Mouse (Mus musculus): Measurements from ENCODE around the gene Brms1. TPM values are rescaled to one million over a fixed set of nuclear protein-coding genes. Genes with fewer than 3 reads are reported as not detected.

Brms1 gene
- polyA plus RNA-seq, 1 experiment from 2014 or later = 23.0 TPM

- H3K9me3 ChIP-seq (replicated peaks) = no peaks in the 10 kb centered on the region
- H3K27me3 ChIP-seq = peaks cover 15% of the 10 kb centered on the region; the same call in 1 of the 2 replicates
- peak; percentile 63 for ATAC-seq (replicated peaks; ENCODE audit: insufficient number of reproducible peaks, insufficient read depth, low FRiP score, low read depth)
- H3K27ac ChIP-seq = no peak overlapping the region
- H3K4me1 ChIP-seq (replicated peaks) = peaks cover 51% of the 10 kb centered on the region
- no peak overlapping the region for H3K9ac ChIP-seq
- 0 out of 2 replicates have a peak overlapping the region, but pooled peaks have one; percentile 1 for H3K4me3 ChIP-seq
- H3K36me3 ChIP-seq = peaks cover 28% of the 10 kb centered on the region
- 0 out of 2 replicates have a peak overlapping the region, but pooled peaks have one; percentile 10 for H3K4me2 ChIP-seq
- WGBS = under 1% methylated on average over 21 of the region's 21 CpGs
Observed at GRCm38 (mm10) chr19:5094243-5094632, 53.1 kb downstream of the Brms1 start.

GRCm38 (mm10) chr19:5094746-5095417 is 53.7 kb downstream of the Brms1 start:
- no peak overlapping the region for H3K9ac ChIP-seq
- no peak overlapping the region for H3K27ac ChIP-seq
- peaks cover 47% of the 10 kb centered on the region for H3K4me1 ChIP-seq (replicated peaks)
- ATAC-seq (replicated peaks; ENCODE audit: insufficient number of reproducible peaks, insufficient read depth, low FRiP score, low read depth) = no peak
- peaks cover 15% of the 10 kb centered on the region; the same call in 1 of the 2 replicates for H3K27me3 ChIP-seq
- H3K4me3 ChIP-seq = 0 out of 2 replicates have a peak overlapping the region, but pooled peaks have one; percentile 1
- WGBS = 40% methylated on average over 11 of the region's 11 CpGs
- H3K36me3 ChIP-seq = peaks cover 35% of the 10 kb centered on the region
- H3K4me2 ChIP-seq = no peak overlapping the region
- H3K9me3 ChIP-seq (replicated peaks) = no peaks in the 10 kb centered on the region

GRCm38 (mm10) chr19:5095887-5096474 is 54.8 kb downstream of the Brms1 start:
- H3K27ac ChIP-seq = no peak overlapping the region
- H3K9ac ChIP-seq = no peak overlapping the region
- H3K4me3 ChIP-seq = no peak overlapping the region
- WGBS = 6% methylated on average over 9 of the region's 9 CpGs
- 0 out of 2 replicates have a peak overlapping the region, but pooled peaks have one; percentile 3 for H3K4me2 ChIP-seq
- H3K9me3 ChIP-seq (replicated peaks) = no peaks in the 10 kb centered on the region
- peaks cover 55% of the 10 kb centered on the region for H3K4me1 ChIP-seq (replicated peaks)
- no peak for ATAC-seq (replicated peaks; ENCODE audit: insufficient number of reproducible peaks, insufficient read depth, low FRiP score, low read depth)
- H3K27me3 ChIP-seq = peaks cover 15% of the 10 kb centered on the region; the same call in 1 of the 2 replicates
- peaks cover 35% of the 10 kb centered on the region for H3K36me3 ChIP-seq

DNA sequence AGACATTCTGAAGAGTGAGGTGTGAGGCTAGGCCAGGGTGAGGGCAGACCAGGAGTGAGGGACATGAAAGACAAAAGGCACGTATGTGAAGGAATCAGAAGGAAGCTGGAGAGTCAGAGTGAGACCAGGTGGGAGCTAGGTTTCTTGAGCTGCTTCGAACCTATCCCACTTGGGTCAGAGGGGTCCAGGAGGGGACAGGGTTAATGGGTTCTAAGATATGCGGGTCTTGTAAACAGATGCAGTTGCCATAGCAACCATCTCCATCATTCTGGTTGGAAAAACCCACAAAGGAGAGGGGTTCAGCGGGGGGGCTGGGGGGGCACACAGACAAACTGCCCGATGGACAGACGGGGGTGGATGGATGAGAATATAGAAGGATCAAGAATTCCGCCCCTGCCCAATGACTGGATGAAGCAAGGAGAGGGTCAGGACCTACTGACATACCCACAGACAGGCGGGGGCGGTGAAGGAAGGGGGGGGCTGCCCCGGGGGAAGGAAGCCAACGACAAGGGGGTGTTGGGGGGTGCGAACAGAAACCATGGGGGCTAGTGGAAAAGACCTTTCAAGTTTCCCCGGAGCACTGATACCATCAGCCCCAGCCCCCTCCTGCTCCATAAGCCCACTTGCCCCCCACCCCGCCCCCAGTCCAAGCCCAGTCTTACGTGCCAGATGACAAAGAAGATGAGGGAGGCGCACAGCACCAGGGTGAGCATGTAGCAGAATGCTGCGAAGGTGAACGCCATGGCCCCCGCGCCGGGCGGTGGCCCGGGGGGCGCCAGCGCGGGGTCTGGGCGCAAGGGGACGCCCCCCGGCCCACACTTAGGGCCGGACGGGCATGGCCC is 56.6 kb downstream of the Brms1 start:
- Histone ChIP-seq H3K36me3 (peaks cover 34% of the 10 kb centered on the region), H3K4me2 (peak overlapping the region; percentile 96), H3K27ac (no peak overlapping the region), H3K27me3 (peaks cover 15% of the 10 kb centered on the region; the same call in 1 of the 2 replicates), H3K4me1 (replicated peaks) (peaks cover 55% of the 10 kb centered on the region), H3K9me3 (replicated peaks) (no peaks in the 10 kb centered on the region), H3K9ac (peak overlapping the region; percentile 69), H3K4me3 (peak overlapping the region; percentile 55)
- 6% methylated on average over 31 of the region's 31 CpGs for WGBS
- ATAC-seq (replicated peaks; ENCODE audit: insufficient number of reproducible peaks, insufficient read depth, low FRiP score, low read depth) = no peak

- Histone ChIP-seq H3K4me3 (peak within 1 kb of the TSS; percentile 55), H3K36me3 (peaks cover 38% of the 10 kb centered on the region), H3K9me3 (replicated peaks) (no peaks in the 10 kb centered on the region), H3K9ac (peak within 1 kb of the TSS; percentile 69), H3K4me1 (replicated peaks) (peaks cover 55% of the 10 kb centered on the region), H3K27me3 (peaks cover 15% of the 10 kb centered on the region; the same call in 1 of the 2 replicates), H3K27ac (no peak within 1 kb of the TSS), H3K4me2 (peak within 1 kb of the TSS; percentile 96)
- peak; percentile 47; the same call in 1 of the 2 replicates for ATAC-seq (replicated peaks; ENCODE audit: insufficient number of reproducible peaks, insufficient read depth, low FRiP score, low read depth)
- 3% methylated on average over 45 of the region's 48 CpGs for WGBS
Observed at GRCm38 (mm10) chr19:5098363-5099143, 57.4 kb downstream of the Brms1 start, which contains the start of gene Cnih2. Gene Cnih2, minus strand, starts transcription at chr19:5098521.

Other genes with a start within 250 kb of the Brms1 start
- gene Rbm4, start 247.5 kb upstream of the Brms1 start, polyA plus RNA-seq (2015; fragmentation: Nextera tagmentation; extraction: Ambion mirVana) = 42.2 and 54.1 TPM in 2 replicates
- gene Gm21992, start 229.7 kb upstream of the Brms1 start, polyA plus RNA-seq (2015; fragmentation: Nextera tagmentation; extraction: Ambion mirVana) = 22.6 and 30.5 TPM in 2 replicates
- 40.2 and 51.1 TPM in 2 replicates for gene Rbm14, start 229.7 kb upstream of the Brms1 start, polyA plus RNA-seq (2015; fragmentation: Nextera tagmentation; extraction: Ambion mirVana)
- 33.4 and 41.7 TPM in 2 replicates for gene Ccs, start 202.0 kb upstream of the Brms1 start, polyA plus RNA-seq (2015; fragmentation: Nextera tagmentation; extraction: Ambion mirVana)
- gene Ccdc87, start 202.0 kb upstream of the Brms1 start, polyA plus RNA-seq (2015; fragmentation: Nextera tagmentation; extraction: Ambion mirVana) = 0.04 and 0.05 TPM in 2 replicates
- 37.4 and 42.6 TPM in 2 replicates for gene Ctsf, start 186.2 kb upstream of the Brms1 start, polyA plus RNA-seq (2015; fragmentation: Nextera tagmentation; extraction: Ambion mirVana)
- gene Actn3, start 163.4 kb upstream of the Brms1 start, polyA plus RNA-seq (2015; fragmentation: Nextera tagmentation; extraction: Ambion mirVana) = 2.1 and 9.1 TPM in 2 replicates
- gene Zdhhc24, start 162.7 kb upstream of the Brms1 start, polyA plus RNA-seq (2015; fragmentation: Nextera tagmentation; extraction: Ambion mirVana) = 6.6 and 9.9 TPM in 2 replicates
- 2.2 and 2.7 TPM in 2 replicates for gene Bbs1, start 134.7 kb upstream of the Brms1 start, polyA plus RNA-seq (2015; fragmentation: Nextera tagmentation; extraction: Ambion mirVana)
- gene Dpp3, start 113.1 kb upstream of the Brms1 start, polyA plus RNA-seq (2015; fragmentation: Nextera tagmentation; extraction: Ambion mirVana) = 63.6 and 84.8 TPM in 2 replicates
- gene Peli3, start 98.2 kb upstream of the Brms1 start, polyA plus RNA-seq (2015; fragmentation: Nextera tagmentation; extraction: Ambion mirVana) = 0.38 and 0.52 TPM in 2 replicates
- gene Mrpl11, start 79.2 kb upstream of the Brms1 start, polyA plus RNA-seq (2015; fragmentation: Nextera tagmentation; extraction: Ambion mirVana) = 82.6 and 97.3 TPM in 2 replicates
- 0.10 and 0.23 TPM in 2 replicates for gene Npas4, start 51.0 kb upstream of the Brms1 start, polyA plus RNA-seq (2015; fragmentation: Nextera tagmentation; extraction: Ambion mirVana)
- gene Slc29a2, start 17.5 kb upstream of the Brms1 start, polyA plus RNA-seq (2015; fragmentation: Nextera tagmentation; extraction: Ambion mirVana) = 8.8 and 11.1 TPM in 2 replicates
- gene B4gat1, start 2.5 kb upstream of the Brms1 start, polyA plus RNA-seq (2015; fragmentation: Nextera tagmentation; extraction: Ambion mirVana) = 43.1 and 43.6 TPM in 2 replicates
- gene AC124502.3, start 2.5 kb upstream of the Brms1 start, polyA plus RNA-seq (2015; fragmentation: Nextera tagmentation; extraction: Ambion mirVana) = 1.4 and 1.5 TPM in 2 replicates
- 1.9 and 3.3 TPM in 2 replicates for gene Rin1, start 9.1 kb downstream of the Brms1 start, polyA plus RNA-seq (2015; fragmentation: Nextera tagmentation; extraction: Ambion mirVana)
- gene Cd248, start 26.7 kb downstream of the Brms1 start, polyA plus RNA-seq (2015; fragmentation: Nextera tagmentation; extraction: Ambion mirVana) = 18.1 and 39.3 TPM in 2 replicates
- 3.0 and 4.5 TPM in 2 replicates for gene Tmem151a, start 44.2 kb downstream of the Brms1 start, polyA plus RNA-seq (2015; fragmentation: Nextera tagmentation; extraction: Ambion mirVana)
- gene Yif1a, start 47.2 kb downstream of the Brms1 start, polyA plus RNA-seq (2015; fragmentation: Nextera tagmentation; extraction: Ambion mirVana) = 82.0 and 92.3 TPM in 2 replicates
- 2.9 and 5.7 TPM in 2 replicates for gene Cnih2, start 57.2 kb downstream of the Brms1 start, polyA plus RNA-seq (2015; fragmentation: Nextera tagmentation; extraction: Ambion mirVana)
- gene Rab1b, start 65.7 kb downstream of the Brms1 start, polyA plus RNA-seq (2015; fragmentation: Nextera tagmentation; extraction: Ambion mirVana) = 208 and 236 TPM in 2 replicates
- 17.1 and 21.8 TPM in 2 replicates for gene Klc2, start 77.2 kb downstream of the Brms1 start, polyA plus RNA-seq (2015; fragmentation: Nextera tagmentation; extraction: Ambion mirVana)
- 15.1 and 21.6 TPM in 2 replicates for gene Pacs1, start 231.8 kb downstream of the Brms1 start, polyA plus RNA-seq (2015; fragmentation: Nextera tagmentation; extraction: Ambion mirVana)